Mouse (Mus musculus): ENCODE measurements around the gene Podxl.
"Not testable (repeated sequence)": the region's sequence is repeated elsewhere in the genome, so short reads cannot be mapped to it uniquely, and the experiment has no call there.

Gene Podxl

DNA sequence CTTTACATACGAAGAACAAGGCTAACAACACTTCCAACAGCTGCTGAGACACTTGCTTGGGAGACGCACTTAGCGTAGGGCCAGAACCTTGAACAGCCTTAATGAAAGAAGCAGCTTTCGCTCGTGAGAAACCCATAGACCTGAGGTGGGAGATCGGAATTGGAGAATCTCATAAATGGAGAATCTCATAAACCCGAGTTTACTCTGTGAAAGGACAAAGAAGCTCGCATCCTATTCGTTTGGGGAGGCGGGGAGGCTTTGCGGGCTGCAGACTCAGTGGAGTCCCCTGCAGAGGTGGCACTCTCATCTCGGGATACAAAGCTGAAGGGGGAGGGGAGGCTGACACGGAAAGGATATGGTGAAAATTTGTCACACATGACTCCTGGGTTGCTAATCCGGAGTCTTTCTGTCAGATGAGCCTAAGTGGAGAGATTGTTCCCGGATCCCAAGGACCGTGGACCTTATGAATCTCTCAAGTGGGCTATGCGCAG lies 1.2 kb upstream of the Podxl start:
- no peak for DNase-seq

DNA sequence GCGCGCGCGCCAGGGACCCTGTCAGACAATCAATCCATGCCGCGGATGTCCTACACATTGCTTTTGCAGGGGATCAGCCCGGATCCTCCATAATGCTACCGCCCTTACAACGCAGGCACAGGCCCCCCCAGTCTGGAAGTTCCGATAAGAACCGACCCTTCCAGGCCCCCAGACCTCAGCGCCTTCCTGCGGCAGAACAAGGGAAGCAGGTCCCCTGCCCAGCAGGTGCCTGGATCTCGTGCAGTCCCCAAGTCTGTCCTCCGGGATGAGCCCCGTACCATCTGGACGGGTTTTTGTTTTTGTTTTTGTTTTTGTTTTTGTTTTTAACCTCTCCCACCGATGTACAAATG lies 376 bp upstream of the Podxl start:
- DNase-seq: no peak

DNA sequence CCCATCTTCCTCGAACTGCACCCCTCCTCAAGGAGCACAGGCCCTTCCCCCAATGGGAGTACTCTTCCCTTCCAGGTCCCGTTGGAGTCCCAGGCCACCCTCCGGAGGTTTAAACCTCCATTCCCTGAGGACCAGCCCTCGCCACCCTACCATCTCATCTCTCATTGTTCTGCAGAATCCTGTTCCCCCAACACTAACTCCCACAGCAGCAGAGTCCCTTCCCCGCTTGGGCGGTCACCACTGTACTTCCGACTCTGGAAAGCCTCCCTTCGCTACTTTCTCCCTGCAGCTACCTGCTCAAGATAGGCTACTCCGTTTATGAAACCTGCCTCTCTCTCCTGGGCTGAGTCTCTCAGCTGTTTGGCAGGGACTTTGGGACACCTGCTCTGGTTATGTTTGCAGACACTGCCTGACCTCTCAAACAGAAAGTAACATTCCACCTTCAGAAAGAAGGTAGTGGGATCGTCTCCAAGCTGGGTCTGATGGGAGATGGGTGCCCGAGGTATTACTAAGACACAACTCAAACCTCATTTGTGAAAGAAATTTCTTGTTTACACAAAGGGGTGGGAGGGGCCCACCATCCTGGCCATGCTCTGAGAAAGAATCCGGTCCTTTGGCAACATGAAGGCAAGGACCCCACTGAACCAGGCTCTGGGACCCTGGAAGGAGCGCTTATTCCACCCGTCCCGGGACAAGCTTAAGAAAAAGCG lies 1.3 kb downstream of the Podxl start:
- DNase-seq: no peak

DNA sequence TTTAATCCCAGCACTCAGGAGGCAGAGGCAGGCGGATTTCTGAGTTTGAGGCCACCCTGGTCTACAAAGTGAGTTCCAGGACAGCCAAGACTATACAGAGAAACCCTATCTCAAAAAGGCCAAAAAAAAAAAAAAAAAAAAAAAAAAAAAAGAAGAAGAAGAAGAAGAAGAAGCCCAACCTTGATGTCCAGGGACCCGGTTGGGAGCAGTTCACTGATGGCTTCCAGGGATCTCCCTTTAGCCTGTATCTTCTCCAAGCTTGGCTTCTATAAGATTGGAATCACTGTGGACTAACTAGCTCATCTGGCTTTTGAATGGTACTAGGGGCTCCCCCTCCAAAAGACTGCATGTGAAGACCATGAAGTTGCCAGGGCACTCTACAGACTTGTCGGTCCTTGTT lies 1.8 kb downstream of the Podxl start:
- not testable (repeated sequence) for DNase-seq

DNA sequence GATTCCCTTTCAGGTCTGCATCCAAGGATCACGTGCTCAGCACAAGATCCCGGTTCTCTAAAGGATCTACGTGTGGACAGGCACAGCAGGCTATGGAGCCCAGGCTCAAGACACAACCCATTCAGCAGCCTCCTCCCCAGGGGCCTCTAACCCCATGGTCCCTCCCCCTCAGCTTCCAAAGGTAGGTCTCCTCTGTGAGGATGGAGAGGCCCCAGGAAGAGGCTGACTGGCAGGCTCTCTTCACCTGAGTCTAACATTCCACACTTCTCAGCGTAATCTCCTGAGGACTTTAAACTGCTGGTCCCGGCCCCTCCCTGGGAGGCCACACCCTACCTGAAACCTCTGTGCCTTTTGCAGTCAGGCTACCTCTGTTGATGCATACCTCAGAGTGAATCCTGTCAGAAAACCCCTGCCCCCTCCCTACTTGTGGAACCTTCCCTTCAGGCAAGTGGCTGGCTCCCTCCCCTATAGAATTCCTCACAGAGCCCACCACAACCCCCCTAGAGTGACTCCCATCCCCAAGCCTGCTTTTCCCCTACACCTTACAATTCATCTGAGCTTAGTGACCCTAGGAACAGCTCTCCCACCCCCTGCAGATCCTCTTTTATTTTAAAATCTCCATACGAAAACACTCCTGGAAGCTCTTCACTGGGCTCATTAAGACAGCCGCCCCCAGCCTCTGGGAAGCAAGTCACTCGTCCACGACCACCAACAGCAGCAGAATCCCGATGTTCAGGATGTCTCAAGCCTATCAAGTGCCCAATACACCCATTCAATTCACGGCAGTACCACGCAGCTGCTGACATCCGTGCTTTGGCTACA lies 3.4 kb downstream of the Podxl start:
- no peak for DNase-seq

DNA sequence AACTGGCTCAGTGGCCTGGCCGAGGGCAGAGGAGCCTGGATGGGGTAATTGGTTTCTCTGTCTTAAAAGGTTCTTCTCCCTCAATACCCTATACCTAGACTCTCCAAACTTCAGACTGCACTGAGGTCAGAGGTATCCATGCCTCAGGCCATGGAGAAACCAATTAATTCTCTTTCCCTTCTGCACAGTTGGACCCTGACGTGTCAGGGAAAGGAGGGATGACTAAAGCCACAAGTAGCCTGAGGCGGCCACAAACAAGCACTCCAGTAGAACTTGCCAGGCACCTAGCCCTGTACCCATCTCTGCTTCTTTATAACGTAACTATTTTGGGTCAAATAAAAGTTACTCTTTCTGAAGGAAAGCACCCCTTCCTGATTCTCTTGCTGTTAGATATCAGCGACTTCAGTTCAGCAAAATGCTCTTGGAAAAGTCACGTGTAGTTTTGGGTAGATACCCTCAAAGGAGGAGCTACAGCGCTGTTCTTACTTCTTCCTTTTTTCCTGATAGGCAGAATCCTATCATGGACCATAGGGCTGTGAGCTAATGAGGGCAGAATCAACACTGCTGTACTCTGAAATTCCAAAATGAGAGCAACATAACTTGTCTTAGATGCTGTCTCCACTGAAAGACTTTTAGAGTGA lies 7.2 kb downstream of the Podxl start:
- DNase-seq: no peak

DNA sequence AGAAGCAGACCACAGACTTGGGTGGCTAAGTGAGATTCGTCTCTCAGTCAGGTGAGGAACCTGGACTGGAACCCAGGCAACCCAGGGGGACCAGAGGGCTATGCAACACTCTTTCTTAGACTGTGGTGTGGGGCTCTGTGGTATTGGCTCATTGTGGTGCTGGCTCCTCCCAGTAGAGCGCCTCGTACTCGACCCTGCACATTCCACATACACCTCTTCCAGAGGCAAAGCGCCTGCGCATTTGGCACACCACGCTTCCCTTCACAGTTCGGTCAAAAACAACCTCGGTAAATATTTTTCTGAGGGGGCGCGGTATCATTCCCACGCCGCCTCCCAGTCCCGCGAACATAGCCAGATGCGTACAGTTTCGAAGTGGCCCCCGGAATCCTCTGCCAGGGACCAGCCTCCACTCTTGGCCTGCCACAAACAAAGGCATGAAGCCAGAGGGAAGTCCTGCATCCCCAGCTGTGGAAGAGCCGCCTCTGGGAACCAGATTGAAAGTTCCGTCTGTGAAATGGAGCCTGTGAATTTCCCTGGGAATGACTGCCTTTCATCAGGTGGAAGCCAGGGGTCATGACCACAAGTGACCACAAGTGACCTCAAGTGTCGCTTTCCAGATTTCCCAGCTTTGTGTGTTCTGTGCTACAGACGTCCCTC lies 12.8 kb downstream of the Podxl start:
- no peak for DNase-seq

DNA sequence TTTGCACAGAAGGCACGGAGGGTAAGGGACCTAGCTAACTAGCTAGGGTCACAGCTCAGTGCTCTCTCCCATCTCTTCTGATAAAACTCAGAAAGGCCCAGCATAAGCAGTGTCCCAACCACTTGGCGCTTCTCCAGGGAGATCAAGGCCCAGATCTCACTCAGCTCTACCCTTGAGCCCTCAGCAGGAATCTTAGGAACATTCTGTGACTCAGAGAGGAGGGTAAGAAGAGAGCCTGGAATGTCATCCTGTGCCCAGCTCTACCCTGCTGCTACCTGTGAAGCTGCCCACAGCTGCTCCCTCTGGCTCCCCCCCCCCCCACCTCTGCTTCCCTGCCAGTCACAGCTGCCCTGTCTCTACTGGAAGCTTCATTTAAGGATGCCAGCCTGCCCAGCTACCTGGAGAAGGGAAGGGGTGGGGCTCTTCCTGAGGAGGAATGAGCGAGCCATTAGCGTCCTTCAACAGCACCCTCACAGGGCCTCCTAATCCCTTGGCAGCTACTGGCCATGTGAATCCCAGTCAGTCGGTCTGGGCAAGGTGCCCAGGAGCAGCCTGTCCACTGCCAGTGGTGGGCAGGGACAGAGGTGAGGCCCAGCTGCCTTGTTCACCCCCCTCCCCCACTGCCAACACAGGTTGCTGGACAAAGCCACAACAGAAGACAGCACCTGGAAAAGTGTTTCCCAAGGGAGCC lies 14.3 kb downstream of the Podxl start:
- DNase-seq: no peak

DNA sequence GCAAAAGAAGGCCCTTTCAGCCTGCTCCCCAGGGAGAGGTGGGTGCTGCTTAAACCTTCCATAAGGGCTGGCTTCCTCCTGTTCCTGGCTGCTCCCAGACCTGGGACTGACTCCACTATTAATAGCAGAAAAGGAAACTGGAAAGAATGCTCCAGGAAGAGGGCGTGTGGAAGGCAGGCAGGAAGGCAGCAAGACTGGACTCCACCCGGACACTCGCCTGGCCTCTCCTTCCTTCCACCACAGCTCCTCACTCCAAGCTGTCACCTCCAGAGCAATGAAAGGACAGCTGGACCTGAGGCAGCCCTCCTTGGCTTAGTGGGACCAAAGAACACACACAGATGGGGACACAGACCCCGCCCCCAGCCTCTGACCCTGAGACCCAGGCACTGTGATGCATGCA lies 19.5 kb downstream of the Podxl start:
- no peak for DNase-seq

DNA sequence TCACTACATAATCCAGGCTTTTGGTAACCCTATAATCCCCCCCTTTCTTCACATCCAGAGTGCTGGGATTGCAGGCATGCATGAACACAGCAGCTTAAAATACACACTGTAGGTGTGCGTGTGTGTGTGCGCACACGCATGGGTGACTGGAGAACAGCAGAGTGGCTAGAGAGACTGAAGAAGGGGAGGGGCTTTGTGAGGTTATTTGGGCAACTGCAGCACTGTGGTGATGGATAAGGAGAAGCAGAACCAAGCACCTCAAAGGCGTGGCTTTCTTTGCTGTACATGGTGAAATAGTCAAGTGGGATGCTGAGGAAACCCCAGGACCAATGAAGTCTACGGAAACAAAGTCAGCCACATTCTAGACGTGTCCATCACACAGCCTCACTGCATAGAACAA lies 23.8 kb downstream of the Podxl start:
- DNase-seq: no peak

DNA sequence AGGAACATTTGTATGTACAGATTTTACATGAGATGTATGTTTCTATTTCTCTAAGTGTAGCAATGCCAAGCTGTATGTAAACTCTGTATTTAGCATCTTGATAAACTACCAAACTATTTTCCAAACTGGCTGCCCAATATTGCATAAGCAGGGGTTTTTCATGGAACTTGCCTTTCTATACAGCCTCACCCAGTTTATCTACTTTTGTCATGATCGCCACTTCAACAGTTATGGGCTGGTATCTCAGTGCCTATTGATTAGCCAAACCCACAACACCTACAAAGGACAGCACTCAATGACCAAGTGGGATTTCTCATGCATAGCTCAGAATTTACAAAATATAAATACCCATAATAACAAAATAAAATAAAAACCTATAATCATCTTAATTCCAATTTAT lies 25.7 kb downstream of the Podxl start:
- no peak for DNase-seq

DNA sequence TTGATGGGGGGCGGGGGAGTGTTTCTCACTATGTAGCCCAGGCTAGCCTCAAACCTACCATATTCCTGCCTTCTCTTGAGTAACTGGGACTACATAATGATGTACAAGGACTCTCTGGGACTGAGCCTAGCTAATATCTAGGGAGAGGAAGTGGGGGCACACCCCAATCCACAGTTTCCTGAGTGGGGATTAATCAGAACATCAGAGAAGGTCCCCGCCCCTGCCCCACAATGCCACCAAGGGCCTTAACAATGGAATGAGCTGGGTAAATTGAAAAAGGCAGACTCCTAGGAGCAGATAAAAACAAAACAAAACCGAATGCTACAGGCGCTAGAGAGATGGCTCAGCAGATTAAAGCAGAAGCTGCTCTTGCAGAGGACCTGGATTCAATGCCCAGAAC lies 26.6 kb downstream of the Podxl start:
- no peak for DNase-seq

DNA sequence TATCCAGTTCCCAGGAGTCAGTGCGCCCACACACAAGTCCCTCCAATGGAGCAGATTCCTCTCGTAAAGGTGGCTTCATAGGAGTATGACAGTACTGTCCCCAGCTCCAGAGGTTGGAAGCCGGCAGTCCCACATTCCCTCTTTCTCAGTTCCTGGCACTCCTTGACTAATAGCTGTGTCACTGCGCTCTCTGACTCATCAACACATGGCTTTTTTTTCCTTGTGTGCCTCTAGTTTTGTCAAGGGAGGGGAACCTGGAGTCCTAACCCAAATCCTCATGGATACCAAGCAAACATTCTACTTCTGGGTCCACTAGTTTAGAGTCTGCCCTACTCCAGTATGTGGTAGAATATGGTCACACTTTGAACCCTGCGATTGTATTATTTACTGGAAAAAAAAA lies 29.1 kb downstream of the Podxl start:
- DNase-seq: no peak

DNA sequence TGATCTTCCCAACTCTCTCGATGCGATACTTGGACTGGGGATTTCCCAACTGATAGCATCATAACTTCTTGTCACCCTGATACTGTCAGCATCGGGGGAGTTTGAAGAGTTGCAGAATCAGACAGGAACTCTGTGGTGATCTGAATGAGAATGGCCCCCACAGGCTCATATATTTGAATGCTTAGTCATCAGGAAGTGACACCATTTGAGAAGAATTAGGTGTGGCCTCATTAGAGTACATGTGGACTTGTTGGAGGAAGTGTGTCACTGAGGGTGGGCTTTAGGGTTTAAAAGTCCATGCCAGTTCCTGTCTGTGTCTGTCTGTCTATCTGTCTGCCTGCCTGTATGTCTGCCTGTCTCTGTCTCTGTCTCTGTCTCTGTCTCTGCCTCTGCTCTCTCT lies 31.9 kb downstream of the Podxl start:
- no peak for DNase-seq

DNA sequence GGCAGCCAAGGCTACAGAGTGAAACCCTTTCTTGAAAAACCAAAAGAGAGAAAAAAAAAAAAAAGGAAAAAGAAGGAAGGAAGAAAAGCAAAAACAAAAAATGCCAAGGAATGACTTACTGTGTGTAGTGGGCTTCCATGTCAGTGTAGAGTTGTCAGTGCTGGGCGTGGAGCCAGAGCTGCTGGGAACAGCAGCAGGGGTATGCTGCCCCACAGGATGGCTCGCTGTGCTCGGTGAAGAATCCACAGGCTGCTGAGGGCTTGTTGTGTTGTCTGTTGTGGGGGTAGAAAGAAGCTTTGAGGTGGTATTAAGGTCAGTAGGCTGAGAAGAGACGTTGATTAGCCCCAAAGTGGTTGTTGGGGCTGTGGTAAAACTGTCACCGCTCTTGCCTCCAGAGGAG lies 35.4 kb downstream of the Podxl start:
- no peak for DNase-seq

DNA sequence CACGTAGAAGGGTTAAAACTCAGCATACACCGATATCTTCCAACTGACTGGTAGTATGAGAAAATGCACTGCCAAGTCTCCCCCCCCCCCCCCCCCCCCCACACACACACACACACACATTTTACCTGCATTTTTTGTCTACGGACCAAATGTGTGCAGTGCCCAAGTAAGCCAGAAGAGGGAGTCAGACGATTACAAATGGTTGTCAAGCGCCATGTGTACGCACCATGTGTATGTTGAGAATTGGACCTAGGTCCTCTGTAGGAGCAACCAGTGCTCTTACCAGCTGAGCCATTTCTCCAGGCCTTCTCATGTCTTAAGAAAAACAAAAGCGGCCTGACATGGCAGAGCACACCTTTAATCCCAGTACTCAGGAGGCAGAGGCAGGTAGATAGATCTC lies 35.9 kb downstream of the Podxl start:
- peak; percentile 44 for DNase-seq

DNA sequence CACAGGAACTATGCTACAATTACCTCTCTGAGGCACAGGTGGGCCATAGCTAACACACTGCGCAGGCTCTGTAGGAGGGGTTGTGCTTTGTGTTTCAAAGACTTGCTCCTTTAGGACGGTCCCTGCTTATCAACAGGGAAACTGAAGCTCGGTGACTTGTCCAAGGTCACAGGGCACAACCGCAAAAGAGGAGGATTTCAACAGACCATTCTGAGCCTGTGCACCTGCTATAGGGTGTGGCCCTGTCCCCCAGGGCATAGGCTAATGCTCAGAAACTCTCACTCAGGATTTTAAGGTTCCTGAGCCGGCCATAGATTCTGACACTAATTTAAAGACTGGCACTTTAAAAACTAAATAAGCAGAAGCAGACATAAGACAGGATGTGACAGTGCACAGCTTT lies 36.9 kb downstream of the Podxl start:
- DNase-seq: no peak

DNA sequence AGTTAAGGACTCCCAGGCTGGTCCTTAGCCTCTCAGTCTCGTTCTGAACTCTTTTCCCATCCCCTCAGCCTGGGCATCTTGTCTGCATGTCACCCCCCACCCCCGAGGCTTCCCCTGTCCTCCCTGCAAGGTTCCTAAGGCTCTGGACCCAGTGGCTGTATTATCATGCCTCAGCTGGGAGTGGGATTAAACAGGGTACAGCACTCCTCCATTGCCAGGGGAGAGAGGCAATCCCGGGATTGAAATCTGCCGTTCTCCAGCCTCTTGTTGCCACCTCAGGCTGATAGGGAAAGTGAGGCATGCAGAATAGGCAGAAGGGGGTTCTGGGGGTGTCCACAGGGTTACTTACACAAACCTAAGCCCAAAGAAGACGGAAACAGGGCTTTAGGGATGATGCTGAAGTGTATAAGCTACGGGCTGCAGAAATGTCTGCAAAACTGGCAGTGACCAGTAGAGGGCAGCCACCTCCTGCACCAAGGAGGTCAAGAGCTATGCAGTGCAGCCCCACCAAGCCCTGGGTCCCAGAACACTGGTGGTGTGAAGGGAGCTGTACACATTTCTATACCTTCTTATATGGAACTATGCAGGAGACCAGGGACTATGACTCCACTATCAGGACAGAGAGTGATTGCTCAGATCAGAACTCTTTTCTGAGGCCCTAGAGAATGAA lies 38.4 kb downstream of the Podxl start:
- no peak for DNase-seq

DNA sequence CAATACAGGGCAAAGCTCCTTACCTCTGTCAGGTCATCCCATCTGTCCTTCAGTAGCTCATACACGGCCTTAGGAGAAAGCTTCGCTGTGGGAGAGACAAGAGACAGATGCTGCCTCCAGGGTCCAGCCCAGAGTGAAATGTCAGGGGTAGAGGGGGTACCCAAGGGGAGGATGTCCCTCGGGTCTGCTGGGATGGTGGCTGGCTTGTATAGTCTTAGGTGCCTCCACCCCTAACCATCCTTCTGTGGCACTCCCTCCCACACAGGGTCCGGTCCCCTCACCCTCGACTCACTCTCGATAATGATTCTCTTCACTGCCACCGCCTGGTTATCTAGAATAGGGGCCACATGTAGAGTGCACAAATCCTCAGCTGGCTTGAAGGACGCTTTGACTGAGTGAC lies 39.1 kb downstream of the Podxl start:
- no peak for DNase-seq

DNA sequence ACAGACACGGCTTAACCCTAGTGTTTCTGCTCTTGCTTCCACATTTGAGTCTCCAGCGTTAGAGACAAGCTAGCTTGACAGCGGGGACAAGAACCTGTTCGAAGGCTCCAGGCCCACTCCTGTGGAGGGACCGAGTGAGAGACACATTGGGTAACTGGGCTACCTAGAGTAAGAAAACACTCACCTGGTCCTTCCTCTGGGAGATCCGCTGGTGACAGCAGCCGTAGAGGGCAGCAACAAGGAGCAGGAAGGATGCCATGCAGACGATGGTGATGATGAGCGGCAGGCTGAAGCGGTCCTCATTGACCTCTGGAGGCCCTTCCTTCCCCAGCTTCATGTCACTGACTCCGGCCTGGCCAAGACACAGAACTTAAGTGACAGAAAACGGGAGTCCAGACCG lies 39.7 kb downstream of the Podxl start:
- no peak for DNase-seq

DNA sequence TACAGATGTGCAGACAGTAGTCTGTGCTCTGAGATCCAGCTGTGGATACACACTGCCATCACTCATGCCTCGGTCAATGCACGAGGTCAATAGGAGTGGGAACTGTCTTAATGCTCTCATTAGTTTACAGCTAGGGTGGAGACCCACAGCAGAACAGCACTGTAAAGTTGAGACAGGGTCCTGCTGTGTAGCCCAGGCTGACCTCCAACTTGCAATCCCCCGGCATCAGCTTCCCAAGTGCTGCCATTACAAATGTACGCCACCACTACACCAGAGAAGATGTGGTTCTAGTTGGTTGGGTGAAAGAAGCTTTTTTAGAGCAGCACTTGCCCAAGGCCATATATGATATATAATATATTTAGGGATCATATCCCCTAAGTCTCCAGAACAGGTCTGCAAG lies 40.1 kb downstream of the Podxl start:
- no peak for DNase-seq

DNA sequence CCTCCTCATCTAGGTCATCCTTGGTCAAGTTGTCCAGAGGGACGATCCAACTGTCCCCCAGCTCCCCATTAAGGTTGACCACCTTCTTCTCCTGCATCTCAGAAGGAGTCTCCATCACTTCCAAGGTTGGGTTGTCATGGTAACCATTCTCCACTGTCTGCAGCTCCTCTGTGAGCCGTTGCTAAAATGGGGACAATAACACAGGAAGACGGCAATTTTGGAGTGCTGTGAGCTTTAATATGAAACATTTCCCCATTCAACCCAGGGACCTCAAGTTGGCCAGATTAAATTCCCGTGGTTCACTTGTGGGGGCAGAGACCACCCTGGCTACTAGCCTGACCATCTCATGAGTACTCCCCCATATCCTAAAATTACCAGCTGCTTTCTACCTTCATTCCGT lies 40.7 kb downstream of the Podxl start:
- DNase-seq: peak; percentile 55

Measured in right cerebral cortex, postnatal 25 days (tissue).